Mouse (Mus musculus): ENCODE measurements around the gene Scyl1.

Scyl1 gene

DNA sequence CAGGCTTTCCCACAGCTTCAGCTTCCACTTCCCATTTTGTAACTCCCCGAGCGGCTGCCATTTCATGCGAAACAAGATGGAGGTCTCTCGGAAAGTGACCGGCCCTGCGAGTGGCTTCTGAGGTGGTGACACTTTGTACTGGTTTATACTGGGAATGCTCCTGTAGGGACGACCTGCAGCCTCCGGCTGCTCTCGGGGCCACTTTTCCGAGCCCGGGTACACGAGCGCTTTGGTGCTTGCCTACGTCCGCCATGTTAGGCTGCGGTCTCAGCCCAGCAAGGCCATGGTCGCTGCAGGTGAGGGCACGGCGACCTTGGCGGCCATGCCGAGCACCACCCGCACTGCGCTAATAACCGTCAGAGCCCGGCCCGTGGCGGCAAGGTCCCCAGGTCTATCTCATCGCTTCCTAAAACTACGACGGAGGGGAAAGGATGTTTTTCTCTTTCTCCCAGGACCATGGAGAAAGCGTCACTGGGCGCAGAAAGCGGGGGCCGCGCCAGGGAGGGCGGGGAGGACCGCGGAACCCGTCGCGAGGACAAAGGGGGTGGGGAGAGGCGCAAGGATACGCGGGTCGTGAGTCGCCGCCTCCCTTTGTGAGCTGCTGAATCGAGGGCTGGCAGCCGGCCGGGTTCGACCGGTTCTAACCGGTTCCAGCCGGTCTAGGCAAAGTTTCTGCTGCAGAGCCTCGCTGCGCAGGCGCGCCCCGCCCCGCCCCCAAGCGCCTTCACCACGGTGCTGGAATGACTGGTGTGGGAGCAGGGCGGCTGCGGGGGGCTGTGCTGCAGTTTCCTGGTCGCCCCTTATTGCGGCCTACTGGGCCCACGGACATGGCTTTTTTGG, 32.0 kb upstream of the Scyl1 start:
- ATAC-seq (ENCODE audit: low TSS enrichment): peak; percentile 58

DNA sequence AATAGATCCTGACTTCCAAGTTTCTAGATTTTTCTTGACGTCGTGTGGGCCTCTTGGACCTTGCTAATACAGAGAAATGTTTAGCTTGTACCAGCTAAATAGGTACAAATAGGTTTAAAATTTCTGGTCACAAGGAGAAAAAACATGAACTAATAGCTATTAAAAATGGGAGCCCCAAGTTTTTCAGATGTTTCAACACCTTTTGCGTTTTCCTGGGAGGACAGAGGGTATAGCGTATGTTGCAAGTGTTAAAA, 31.5 kb upstream of the Scyl1 start:
- ATAC-seq (ENCODE audit: low TSS enrichment): no peak

DNA sequence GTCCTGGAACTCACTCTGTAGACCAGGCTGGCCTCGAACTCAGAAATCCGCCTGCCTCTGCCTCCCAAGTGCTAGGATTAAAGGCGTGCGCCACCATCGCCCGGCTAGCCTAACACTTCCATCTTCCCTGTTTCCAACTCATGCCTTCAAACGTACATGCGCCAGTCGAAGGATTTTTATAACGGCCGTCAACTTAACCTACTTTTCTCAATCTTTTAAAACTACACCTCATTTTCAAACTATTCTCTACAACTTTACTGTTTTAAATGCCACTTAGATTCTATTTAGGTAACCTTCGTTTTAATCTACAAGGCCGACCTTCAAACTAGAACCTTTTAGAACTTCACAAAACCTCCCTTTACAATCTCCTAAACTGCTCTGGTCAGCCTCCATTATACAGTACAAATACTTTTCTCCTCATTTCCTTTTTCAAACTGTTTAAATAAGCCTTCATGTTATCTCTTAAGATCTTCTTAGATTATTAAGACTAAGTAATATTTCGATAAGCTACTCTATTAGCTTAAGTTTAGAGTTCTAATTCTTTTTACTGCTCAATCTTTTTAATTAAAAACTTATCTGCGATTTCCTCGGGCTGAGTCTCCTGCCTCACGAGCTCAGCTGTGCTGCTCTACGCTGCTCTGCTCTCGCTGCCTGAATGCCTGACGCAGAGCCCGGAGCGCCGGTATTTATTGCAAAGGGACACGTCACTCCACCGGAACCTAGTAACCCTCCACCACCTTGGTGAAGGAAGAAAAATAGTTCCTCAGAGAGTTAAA, 31.0 kb upstream of the Scyl1 start:
- ATAC-seq (ENCODE audit: low TSS enrichment): peak; percentile 14

DNA sequence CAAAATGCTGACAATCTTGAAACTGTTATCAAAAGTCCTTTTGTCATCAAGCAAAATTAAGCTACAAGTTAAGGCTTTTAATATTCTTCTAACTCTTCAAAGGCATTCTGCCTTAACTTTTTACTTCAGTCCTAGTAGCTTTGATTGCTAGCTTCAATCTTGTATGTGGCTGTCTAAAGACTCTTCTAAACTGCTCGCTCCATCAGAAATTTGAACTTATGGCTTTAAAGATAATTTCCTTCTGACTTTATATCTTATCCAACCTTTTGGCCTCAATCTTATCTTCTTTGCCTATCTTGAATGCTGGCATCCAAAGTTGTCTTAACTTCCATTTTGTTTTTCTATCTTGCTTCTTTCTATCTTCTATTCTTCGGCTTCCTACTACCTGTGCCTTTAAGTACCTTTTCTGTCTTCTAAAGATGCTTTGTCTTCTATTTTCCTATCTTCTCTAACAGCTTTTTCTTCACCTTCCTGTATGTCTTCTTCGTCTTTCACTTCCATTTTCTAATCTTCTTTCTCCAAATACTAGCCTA, 30.3 kb upstream of the Scyl1 start:
- ATAC-seq (ENCODE audit: low TSS enrichment): no peak

DNA sequence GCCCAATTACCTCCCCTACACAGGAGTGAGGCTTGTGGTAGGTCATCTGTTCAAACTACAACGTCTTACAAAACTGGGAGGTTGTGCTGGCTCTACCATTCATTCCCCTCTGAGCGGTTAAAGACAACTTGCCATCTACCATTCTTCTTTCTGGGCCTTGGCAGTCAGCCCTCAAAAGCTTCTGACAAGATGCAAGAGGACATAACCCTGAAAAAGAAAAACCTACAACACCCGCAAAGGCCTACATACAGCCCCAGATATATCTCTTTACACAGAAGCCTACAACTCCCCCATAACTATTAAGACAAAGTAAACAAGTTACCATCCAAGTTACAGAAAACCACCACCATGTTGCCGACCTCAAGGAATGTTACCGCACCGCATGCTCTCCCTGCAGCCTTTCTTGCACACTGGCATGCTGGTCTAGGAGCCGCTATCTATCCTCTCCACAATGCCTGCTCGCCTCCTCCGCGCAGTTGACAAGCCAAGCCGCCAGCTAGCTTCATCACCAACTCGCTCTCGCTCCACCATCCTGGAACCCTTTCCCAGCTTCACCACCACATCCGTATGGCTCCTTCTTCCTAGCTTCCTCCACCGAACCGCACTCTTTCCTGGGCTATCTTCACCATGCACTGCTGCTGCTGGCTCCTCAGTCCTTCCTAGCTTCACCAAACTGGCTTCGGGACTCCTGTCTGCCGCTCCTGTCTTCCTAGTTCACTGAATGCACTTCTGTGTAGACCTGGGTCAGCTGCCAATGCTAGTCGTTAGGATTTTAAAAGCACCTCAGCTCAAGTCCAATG, 29.6 kb upstream of the Scyl1 start:
- ATAC-seq (ENCODE audit: low TSS enrichment): no peak

DNA sequence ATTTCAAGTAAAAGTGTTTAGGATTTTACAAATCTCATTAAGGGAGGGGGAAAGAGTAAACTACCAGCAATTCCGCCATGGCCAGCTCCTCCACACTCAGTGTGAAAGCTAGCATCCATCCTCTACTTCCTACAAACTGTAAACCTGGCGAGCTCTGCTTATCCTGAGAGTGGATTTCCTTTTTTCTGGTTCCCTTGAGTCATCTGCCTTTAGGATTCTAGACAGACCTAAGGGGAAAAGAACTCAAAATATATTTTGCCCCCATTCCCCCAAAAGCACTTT, 29.1 kb upstream of the Scyl1 start:
- ATAC-seq (ENCODE audit: low TSS enrichment): no peak

DNA sequence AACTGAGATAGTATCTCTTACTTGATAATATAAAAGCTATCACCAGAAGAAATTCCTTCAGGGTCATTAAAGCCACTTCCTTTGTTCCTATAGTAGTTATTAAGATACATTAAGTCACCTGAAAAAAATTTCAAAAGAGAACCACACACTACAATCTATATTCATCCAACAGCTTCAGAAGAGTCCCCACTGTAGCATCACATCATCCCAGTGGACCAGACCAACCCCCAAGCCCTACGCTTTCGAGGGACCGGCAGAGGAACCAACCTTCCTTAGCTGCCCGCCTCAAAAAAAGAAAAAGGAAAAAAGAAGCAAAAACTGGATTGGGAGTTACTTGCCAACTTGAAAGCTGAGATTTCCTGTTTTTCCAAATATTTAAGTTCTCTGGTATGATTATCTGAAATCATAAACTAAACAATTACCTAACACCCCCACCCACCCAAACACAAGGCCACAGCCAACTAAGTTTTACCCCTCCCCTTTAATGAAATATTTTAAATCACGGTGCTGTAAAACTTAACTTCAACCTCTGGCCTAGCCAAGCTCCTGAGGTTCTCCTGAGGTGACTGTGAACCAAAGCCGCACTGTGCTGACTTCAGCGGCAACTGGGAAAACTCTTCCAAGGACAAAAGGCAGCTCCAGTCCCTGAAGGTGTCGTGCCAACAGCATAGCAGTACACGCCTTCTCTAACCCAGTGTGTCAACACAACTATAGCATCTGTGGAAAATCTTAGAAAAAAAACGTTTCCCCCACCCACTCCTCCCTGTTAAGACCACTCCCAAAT, 28.5 kb upstream of the Scyl1 start:
- ATAC-seq (ENCODE audit: low TSS enrichment): no peak

DNA sequence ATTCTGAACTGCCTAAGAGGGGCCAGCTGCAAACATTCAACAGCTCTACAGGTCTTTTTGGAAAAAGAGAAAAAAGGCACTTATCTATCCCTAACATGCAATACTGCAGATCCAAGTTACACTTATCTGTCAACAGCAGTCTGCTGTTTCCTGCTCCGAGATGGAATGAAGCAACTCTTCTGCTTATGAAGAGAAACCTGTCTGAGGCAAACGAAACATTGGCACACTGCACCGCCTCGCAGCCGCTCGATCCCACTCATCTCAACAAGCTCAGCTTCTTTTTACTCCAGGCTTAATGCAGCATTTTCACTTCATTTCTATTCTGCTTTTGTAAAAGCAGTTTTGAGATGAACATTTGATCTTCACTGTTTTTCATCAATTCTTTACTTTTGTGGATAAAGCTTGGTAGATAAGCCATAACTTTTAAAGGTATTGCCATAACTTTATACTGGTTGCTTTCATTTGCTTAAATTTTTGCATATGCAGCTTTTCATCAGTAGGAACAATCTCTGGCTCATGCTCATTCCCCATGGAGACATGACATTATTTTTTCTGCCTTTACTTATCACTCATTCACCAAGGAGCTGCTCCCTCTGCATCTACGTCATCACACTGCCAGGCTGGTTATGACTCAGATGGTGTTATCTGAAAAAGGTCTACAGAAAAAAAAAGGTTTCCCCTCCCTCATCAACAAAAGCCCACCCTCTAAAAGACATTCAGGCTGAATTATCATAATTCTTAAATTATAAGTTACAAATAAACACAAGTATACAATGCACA, 27.7 kb upstream of the Scyl1 start:
- no peak for ATAC-seq (ENCODE audit: low TSS enrichment)

DNA sequence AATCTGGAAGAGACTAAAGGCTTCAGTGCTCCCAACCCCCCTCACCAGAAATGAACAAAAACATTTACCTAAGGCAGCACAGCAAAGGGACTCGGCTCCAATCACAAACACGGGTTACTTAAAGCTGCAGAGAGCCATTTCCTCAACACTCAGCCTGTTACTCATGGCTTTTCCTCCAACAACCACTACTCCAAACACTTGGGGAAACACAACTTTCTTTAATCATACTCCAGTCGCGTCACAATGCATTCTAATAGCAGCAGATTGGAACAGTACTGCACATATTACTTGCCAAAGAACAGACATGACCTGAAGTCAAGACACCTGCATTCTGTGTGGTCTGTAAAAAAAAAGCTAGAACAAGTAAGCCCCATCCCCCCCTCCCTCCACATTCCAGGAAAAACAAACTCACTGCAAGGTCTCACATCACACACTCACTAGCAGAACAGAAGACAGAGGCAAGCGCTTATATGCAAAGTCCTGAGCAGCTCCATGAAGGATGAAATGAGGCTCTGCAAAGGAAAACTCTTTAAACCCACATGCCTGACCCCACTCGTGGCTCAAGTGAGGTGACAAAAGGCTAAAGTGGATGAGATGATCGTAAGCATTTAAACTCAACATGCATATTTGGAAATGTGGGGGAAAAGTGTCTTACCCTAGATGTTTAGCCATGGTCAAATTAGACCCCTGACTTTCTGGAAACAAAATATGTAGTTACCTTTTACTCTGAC, 26.3 kb upstream of the Scyl1 start:
- no peak for ATAC-seq (ENCODE audit: low TSS enrichment)

DNA sequence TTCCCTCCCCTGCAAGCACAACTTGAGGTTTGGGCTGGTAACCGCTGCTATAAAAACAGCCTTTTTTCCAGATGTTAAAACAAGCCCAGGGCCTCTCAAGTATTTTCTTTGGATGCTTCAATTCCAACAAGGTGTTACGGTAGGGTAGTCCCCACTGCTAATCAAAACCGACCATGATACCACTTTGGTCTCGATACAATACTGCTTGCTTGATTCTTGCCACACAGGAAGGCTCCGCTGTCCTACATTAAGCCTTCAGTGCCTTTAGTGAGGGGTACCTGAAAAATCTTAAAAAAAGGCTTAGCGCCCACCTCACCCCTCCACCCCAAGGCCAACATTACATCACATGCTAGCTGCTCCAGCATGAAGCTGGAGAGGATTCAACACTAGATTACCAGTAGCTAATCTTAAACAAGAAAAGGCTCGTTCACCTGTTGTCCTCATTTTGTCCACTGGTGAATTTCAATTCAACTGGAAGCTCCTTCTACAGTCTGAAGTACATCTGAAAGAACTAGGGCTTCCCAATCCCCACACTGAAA, 25.4 kb upstream of the Scyl1 start:
- ATAC-seq (ENCODE audit: low TSS enrichment): no peak

DNA sequence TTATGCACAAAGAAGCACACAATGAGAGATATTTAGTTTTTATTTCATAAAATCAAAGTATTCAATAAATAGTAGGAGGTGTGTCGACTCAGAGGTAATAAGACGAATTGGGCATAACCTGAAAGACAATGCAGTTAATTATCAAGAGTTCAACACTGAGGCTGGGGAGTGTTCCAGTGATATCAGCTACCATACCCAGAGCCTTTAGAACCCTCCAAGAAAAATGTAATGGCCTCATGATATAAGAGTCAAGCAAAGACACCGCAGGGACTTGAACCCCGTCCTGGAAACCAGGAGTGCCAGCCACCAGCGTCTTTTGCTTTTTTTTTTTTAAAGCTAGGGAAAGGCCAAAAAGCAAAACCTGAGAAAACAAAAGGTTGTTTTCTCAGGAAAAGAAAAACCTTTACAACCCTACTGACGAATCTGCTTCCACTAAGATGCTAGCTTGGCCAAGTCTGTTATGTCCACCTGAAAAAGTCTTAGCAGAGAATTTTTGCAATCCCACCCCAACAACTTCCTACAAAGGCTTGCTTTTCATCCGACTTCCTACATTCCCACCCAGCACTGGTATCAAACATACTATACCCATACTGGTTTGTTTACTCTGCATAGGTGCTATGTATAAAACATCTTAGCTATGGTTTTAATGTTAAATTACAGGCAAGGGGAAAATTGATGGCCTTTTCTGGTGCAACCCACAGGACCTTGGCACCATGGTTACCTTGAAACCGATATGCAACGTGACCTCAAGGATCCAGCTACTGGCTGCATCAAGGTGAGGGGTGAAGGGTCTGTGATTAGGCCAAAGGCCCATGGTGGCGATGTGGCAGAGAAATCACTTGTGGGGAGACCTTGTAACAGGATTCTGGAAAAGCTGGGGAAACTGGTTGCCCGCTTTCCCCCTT, 24.7 kb upstream of the Scyl1 start:
- ATAC-seq (ENCODE audit: low TSS enrichment): no peak

DNA sequence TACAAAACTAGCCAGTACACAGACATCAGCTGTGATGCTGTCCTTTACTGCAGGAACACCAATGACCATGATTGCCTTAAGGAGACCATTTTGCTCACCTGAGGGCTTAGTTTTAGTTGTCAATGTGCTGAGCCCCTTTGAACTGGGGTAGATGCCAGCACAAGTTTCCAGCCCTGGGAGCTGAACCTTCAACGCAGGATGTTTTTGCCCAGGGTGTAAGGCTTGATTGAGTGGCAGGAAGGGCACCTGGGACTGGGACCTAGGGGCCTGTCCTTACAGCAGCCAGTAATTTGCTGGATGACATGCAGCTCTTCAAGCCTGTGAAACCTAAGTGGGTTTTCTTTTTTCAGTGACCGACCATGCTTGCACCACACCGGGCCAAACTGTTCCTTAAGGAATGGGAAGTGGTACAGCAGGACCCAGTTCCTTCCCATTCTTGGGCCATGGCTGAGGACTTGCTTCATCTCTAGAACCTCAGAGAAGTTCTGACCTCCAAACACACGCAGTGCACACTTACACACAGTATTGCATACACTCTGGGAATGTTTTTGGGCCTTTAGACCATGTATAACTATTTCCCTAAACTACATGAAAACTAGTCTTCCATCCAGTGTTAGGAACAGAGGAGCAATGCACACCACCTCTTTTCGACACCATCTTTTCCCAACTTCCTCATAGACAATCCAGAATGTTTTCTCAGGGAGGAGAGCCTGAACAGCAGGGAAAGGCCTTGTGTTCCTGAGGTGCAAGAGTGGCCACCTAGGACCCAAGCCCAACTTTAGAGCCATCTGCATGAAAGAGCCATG, 23.8 kb upstream of the Scyl1 start:
- ATAC-seq (ENCODE audit: low TSS enrichment): peak; percentile 13; the same call in 1 of the 2 replicates

DNA sequence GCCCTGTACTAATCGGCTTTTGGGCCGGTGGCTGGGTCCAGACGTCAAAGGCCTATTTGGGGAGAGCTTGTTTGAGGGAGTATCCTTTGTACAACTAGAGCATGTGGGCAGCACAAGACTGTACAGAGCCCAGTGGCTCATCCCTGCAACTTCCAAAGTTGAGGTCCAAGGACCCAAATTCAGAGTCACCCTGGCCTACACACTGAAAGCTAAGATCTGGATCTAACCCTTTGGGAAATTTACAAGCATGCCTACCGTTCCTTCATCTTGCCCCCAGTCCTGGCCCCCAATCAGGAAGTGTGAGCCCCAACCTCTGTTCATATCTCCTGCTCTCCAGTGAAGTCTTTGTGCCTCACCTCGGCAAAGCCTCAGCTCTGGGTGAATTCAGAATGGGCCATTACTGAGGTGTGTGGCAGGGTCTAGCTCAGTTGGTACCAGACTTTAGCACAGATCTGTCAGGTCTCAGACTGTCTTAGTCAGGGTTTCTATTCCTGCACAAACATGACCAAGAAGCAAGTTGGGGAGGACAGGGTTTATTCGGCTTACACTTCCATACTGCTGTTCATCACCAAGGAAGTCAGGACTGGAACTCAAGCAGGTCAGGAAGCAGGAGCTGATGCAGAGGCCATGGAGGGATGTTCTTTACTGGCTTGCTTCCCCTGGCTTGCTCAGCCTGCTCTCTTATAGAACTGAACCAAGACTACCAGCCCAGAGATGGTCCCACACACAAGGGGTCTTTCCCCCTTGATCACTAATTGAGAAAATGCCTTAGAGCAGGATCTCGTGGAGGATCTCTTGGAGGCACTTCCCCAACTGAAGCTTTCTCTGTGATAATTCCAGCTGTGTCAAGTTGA, 22.9 kb upstream of the Scyl1 start:
- ATAC-seq (ENCODE audit: low TSS enrichment): peak; percentile 54

DNA sequence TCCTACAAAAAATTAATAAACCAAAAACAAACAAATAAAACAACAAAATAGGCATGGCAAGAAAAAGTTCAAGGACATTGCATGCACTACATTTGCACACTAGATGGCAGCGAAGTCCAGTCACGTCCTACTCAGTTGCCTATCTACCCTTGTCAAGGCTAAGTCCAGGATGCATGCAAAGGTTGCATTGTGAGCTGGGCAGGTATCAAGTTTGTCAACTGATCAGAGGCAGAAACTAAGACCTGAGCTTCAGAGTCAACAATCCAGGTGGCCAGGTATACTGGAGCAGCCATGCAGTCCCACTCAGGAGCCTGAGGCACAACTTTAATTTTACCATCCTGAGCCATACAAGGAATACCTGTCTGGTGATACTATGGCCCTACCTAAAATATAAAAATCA, 21.9 kb upstream of the Scyl1 start:
- no peak for ATAC-seq (ENCODE audit: low TSS enrichment)

DNA sequence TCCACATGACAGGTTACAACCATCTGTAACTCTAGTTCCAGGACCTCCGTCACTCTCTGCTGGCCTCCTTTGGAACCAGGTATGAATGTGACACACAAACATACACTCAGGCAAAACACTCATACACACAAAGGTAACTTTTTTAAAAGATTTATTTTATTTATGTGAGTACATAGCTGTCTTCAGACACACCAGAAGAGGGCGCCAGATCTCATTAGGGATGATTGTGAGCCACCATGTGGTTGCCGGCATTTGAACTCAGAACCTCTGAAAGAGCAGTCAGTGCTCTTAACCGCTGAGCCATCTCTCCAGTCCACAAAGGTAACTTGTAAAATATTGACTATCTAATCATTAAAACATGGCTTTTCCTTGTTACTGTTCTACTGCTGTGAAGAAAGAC, 20.1 kb upstream of the Scyl1 start:
- no peak for ATAC-seq (ENCODE audit: low TSS enrichment)

DNA sequence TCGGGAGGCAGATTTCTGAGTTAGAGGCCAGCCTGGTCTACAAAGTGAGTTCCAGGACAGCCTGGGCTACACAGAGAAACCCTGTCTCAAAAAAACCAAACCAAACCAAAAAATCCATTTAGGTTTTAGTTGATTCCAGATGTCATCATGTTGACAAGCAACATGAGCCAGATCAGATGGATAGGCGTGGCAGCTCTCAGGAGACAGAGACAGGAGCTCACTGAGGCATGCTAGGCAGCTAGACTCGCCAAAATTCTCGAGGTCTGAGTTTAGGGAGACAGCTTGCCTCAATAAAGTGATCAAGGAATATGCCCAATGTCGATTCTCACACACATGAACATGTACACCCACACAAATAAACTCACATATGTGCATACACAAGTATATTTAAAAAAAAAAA, 17.8 kb upstream of the Scyl1 start:
- ATAC-seq (ENCODE audit: low TSS enrichment): no peak

DNA sequence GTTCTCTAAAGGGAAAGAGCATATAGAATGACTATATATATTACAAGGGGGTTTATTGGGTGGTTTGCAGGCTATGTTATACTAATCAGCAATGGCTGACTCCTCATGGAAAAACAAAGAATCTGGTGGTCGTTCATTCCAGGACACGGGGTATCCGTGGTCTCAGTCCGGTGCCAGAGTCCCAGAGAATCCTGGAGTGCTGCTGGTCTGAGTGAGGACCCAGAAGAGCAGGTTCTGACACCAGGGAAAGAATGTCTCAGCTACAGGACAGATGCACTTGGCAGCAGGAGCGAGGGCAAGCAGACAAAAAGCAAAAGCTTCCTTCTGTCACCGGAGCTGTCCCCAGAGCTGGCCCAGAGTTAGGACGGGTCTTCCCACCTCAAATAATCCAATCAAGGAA, 17.4 kb upstream of the Scyl1 start:
- ATAC-seq (ENCODE audit: low TSS enrichment): no peak

Data from frontal cortex, adult (tissue).